8 mouse cellular contexts compared by ENCODE assay signal in genomic region chr1:24099541-24099925, GRCm38 (mm10). TPM values are rescaled to one million over a fixed set of nuclear protein-coding genes. Genes with fewer than 3 reads are reported as not detected.
DNase-seq lines count a peak whose midpoint lies in the region; ATAC-seq and TF ChIP-seq lines count a peak whose summit lies in the region.

No protein-coding gene starts in this region.

- peaks cover 9% of the 10 kb centered on the region; the same call in 1 of the 2 replicates for H3K4me1 ChIP-seq in heart, postnatal 0 days (ENCODE audit: control insufficient read depth, insufficient read depth)

- CTCF ChIA-PET in Patski (lab: Charles Lee), result interaction anchor here (1.1 to 1.2 kb wide), 2 partner anchors 25 to 38 kb away, joined by 3 read pairs; no protein-coding TSS in a partner anchor

- H3K27me3 ChIP-seq in heart, postnatal 0 days (ENCODE audit: control insufficient read depth, insufficient read depth, low read length), result no peaks in the 10 kb centered on the region
- H3K27me3 ChIP-seq in Patski, result no peaks in the 10 kb centered on the region

- H3K4me2 ChIP-seq in heart, postnatal 0 days (ENCODE audit: low read depth, low read length), result peak overlapping the region; percentile 89

- ATAC-seq in heart, postnatal 0 days (ENCODE audit: insufficient read depth, low read depth), result no peak
- peak; percentile 2 for ATAC-seq in Patski

- under 1% methylated on average over 34 of the region's 44 CpGs for WGBS in heart, postnatal 0 days
- 2% methylated on average over 44 of the region's 44 CpGs for WGBS in macrophage (ENCODE audit: missing documents)

- no peak for TF ChIP-seq CTCF in heart, postnatal 0 days (IDR thresholded peaks at IDR 0.05; ENCODE audit: low read depth)
- TF ChIP-seq CTCF in Patski (IDR thresholded peaks at IDR 0.05), result no peak

- peak overlapping the region; percentile 95 for H3K9ac ChIP-seq in heart, postnatal 0 days (replicated peaks; ENCODE audit: low read depth, low read length)

- H3K36me3 ChIP-seq in heart, postnatal 0 days (replicated peaks; ENCODE audit: control insufficient read depth, insufficient read depth, low read length), result no peaks in the 10 kb centered on the region
- H3K36me3 ChIP-seq in macrophage (ENCODE audit: inconsistent target), result no peaks in the 10 kb centered on the region

- intact Hi-C loops in heart, postnatal 25 days (cut with DNase I), result loop anchor here (2.0 to 5.0 kb wide), 2 partner anchors 93 to 177 kb away; partner anchors contain the start of gene Smap1

- peak; percentile 40 for DNase-seq in heart, postnatal 0 days (ENCODE audit: low spot score)
- no peak for DNase-seq in heart, postnatal 25 days (ENCODE audit: low spot score)
- DNase-seq in Patski (ENCODE audit: low read depth, low spot score), result no peak
- DNase-seq in forelimb bud, embryonic 11.5 days (ENCODE audit: low read depth, low spot score), result peak; percentile 35
- no peak for DNase-seq in urinary bladder, postnatal 14 days (ENCODE audit: low spot score)
- DNase-seq in layer of hippocampus, postnatal 36 days, result no peak
- DNase-seq in kidney, adult 8-10 months, result no peak

- H3K27ac ChIP-seq in heart, postnatal 0 days (ENCODE audit: low read depth), result peak overlapping the region; percentile 92
- H3K27ac ChIP-seq in macrophage, result no peak overlapping the region

- peak overlapping the region; percentile 97 for H3K4me3 ChIP-seq in heart, postnatal 0 days (ENCODE audit: low read depth, low read length)
- H3K4me3 ChIP-seq in macrophage (ENCODE audit: inconsistent target), result peak overlapping the region; percentile 7; the same call in 1 of the 2 replicates

- H3K9me3 ChIP-seq in heart, postnatal 0 days (replicated peaks; ENCODE audit: control insufficient read depth, low read length), result no peaks in the 10 kb centered on the region

- in situ Hi-C loops in Patski (cut with MboI; ENCODE audit: low pct_unique_long_range_greater_than_20kb), result no loop called here

- no peaks in the 10 kb centered on the region for H3K79me2 ChIP-seq in macrophage (ENCODE audit: inconsistent target)

- no peak for TF ChIP-seq EP300 in heart, postnatal 0 days (IDR thresholded peaks at IDR 0.05; ENCODE audit: low read depth)

- POLR2A ChIA-PET in Patski (lab: Charles Lee), result interaction anchor here (0.7 kb wide), 1 partner anchor 272 kb away, joined by 3 read pairs; no protein-coding TSS in a partner anchor

RNA-seq across cellular contexts. Expression of gene Fam135a, which starts 0.6 kb away (rescaled TPM):
- total RNA-seq in heart, postnatal 0 days (2014; rRNA removed; ENCODE audit: low replicate concordance), result 25.2 and 36.7 TPM in 2 replicates
- 16.7 and 18.0 TPM in 2 replicates for polyA plus RNA-seq in heart, postnatal 0 days (2015; fragmentation: Nextera tagmentation; extraction: Ambion mirVana)
- total RNA-seq in heart, postnatal 25 days (2021), result 10 to 100 TPM; 18.6 to 21.8 TPM
- polyA plus RNA-seq in Patski (2021) (55.5 TPM), macrophage (2018) (1.9 to 2.2 TPM (median 2.1 TPM) in 3 replicates)
- total RNA-seq in macrophage (2018; cell fraction: chromatin; rRNA removed), result 10 to 100 TPM in 11 of 26 experiments, 1 to 10 TPM in 15; 3.2 to 14.3 (median 9.3) TPM
- 1 to 10 TPM; 1.3 to 3.0 (median 2.1) TPM for total RNA-seq in macrophage (2018; cell fraction: cytosol; rRNA removed)
- total RNA-seq in macrophage (2018; cell fraction: nucleus; rRNA removed), result 10 to 100 TPM in 1 of 26 experiments, 1 to 10 TPM in 25; 2.4 to 11.9 (median 5.6) TPM
- total RNA-seq in layer of hippocampus, postnatal 36 days (2021), result 10 to 100 TPM; 24.9 to 25.4 TPM

Comparison
In these comparisons a context has a peak if more than half of its experiments do, and no peak if none do; other contexts are left out.
1. DNase-seq: peak in heart, postnatal 0 days (single experiment) and forelimb bud, embryonic 11.5 days (single experiment); none in heart, postnatal 25 days (single experiment), Patski (single experiment), urinary bladder, postnatal 14 days (single experiment), layer of hippocampus, postnatal 36 days (0 of 2) and kidney, adult 8-10 months (0 of 2).